Mouse (Mus musculus) liver, embryonic 14.5 days (tissue): ENCODE data around the gene Kazn.

Experiments used
- CTCF ChIP-seq: IDR thresholded peaks from 2 replicates; pipeline ENCODE4 v1.5.1; 2016; ENCODE audit warnings: antibody characterized with exemption, low read depth, control low read depth
- EP300 ChIP-seq: IDR thresholded peaks from 2 replicates; pipeline ENCODE4 v1.6.1; 2016; ENCODE audit warnings: antibody characterized with exemption, low read depth

DNA sequence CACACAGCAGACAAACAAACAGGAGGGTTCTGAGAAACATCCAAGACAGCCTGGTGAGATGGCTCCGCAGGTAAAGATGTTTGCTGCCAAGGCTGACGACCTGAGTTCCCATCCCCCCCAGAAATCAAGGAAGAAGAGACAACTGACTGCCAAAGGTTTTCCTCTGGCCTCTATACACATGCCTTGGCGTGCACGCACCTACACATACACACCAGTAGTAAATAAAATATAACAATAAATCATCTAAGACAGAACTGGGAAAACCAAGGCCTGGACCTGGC lies 158.8 kb downstream of the Kazn start:
- no peak for TF ChIP-seq CTCF
- no peak for TF ChIP-seq EP300
